Mouse (Mus musculus) natural killer cell, adult 2 months (primary cell): ENCODE results near the gene Tradd.

Source experiments
- DNase-seq, 2 experiments: peaks; one replicate each; pipeline ENCODE4 v3.0.0; 2022; ENCODE audit warnings: low spot score in 2 of 2

The Tradd gene

GRCm38 (mm10) chr8:105270916-105271186 is 6.4 kb upstream of the Tradd start:
- DNase-seq: no peak

GRCm38 (mm10) chr8:105270101-105270915 is 5.9 kb upstream of the Tradd start:
- peak; percentile 48 to 55 for DNase-seq

- peak; percentile 37 to 49 for DNase-seq
Measured at GRCm38 (mm10) chr8:105269461-105269947, 5.1 kb upstream of the Tradd start, which contains the start of gene Hsf4. Gene Hsf4, plus strand, starts transcription at chr8:105269801.

GRCm38 (mm10) chr8:105269075-105269458 is 4.7 kb upstream of the Tradd start:
- DNase-seq: no peak

GRCm38 (mm10) chr8:105268342-105269074 is 4.1 kb upstream of the Tradd start:
- DNase-seq: no peak

- peak in 1 of 2 experiments; percentile 53 for DNase-seq
Measured at GRCm38 (mm10) chr8:105266775-105267174, 2.4 kb upstream of the Tradd start.

- peak; percentile 74 to 77 for DNase-seq
Measured at GRCm38 (mm10) chr8:105265128-105265527, 719 bp upstream of the Tradd start.

- DNase-seq: no peak
Measured at GRCm38 (mm10) chr8:105263244-105263912, 1.0 kb downstream of the Tradd start.

GRCm38 (mm10) chr8:105261326-105261980 is 3.0 kb downstream of the Tradd start:
- no peak for DNase-seq

- no peak for DNase-seq
Measured at GRCm38 (mm10) chr8:105260371-105261099, 3.9 kb downstream of the Tradd start.

- DNase-seq: peak; percentile 62 to 73
Measured at GRCm38 (mm10) chr8:105259721-105260320, 4.6 kb downstream of the Tradd start.

- DNase-seq: no peak
Measured at GRCm38 (mm10) chr8:105258911-105259720, 5.3 kb downstream of the Tradd start.

- no peak for DNase-seq
Measured at GRCm38 (mm10) chr8:105257318-105258114, 6.9 kb downstream of the Tradd start.

GRCm38 (mm10) chr8:105254966-105255350 is 9.5 kb downstream of the Tradd start, which contains the start of gene B3gnt9:
Gene B3gnt9, minus strand, starts transcription at chr8:105255153.
- DNase-seq: peak in 1 of 2 experiments; percentile 21

GRCm38 (mm10) chr8:105254152-105254965 is 10.1 kb downstream of the Tradd start:
- DNase-seq: peak; percentile 76 to 86

- no peak for DNase-seq
Measured at GRCm38 (mm10) chr8:105253766-105254151, 10.7 kb downstream of the Tradd start.

GRCm38 (mm10) chr8:105252680-105253537 is 11.5 kb downstream of the Tradd start:
- no peak for DNase-seq
